In the genomic region with DNA sequence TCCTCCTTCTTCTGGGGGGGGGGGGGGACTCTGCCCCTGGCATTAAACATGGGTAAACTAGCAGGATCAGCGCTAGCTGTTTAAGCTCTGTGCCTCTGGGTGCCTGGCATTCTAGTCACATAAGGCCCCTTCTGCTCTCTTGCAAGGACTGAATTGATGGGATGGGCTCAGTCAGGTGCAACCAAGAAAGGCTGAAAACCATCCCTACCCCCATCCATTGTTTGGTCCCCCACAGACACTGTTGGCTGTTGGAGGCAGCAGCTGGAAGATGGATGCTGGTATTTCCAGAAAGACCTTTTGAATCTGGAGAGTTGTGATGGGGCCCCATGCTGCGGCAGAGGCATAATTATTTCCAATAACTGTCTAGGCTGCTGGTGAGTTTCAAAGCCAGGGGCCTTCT, we compare ENCODE assay signal across 21 mouse cellular contexts. TPM values are rescaled to one million over a fixed set of nuclear protein-coding genes. Genes with fewer than 3 reads are reported as not detected.
DNase-seq lines count a peak whose midpoint lies in the region; ATAC-seq and TF ChIP-seq lines count a peak whose summit lies in the region.
"Had no signal": no experiment of that assay in that cellular context is flagged by ENCODE, and none has a peak within 500 bp of the region (broad histone marks: within the 10 kb centered on the region; RNA-seq: fewer than 3 reads in every experiment).

No protein-coding gene starts in this region.

- no peak overlapping the region for H3K9ac ChIP-seq in heart, embryonic 12.5 days
- H3K9ac ChIP-seq in heart, adult 2 months (ENCODE audit: low read depth, low read length), result no peak overlapping the region
- H3K9ac ChIP-seq in hindbrain, embryonic 12.5 days, result no peak overlapping the region
- H3K9ac ChIP-seq in neural tube, embryonic 12.5 days, result no peak overlapping the region
- no peak overlapping the region for H3K9ac ChIP-seq in forebrain, embryonic 12.5 days
- H3K9ac ChIP-seq: limb, embryonic 12.5 days; liver, embryonic 12.5 days had no signal

- no peak for TF ChIP-seq POLR2A in heart, adult 2 months (IDR thresholded peaks at IDR 0.05; ENCODE audit: insufficient read depth, low read depth, low read length)
- no peak for TF ChIP-seq POLR2A in brain, embryonic 14.5 days (IDR thresholded peaks at IDR 0.05; ENCODE audit: borderline replicate concordance, extremely low read depth, insufficient read depth, insufficient read length, poor library complexity, severe bottlenecking)

- H3K27ac ChIP-seq in heart, embryonic 12.5 days (ENCODE audit: poor library complexity, severe bottlenecking), result peak overlapping the region; percentile 7; the same call in 1 of the 2 replicates
- no peak overlapping the region for H3K27ac ChIP-seq in heart, adult 2 months
- peak overlapping the region; percentile 70 for H3K27ac ChIP-seq in hindbrain, embryonic 12.5 days
- no peak overlapping the region for H3K27ac ChIP-seq in neural tube, embryonic 12.5 days
- H3K27ac ChIP-seq in forebrain, embryonic 12.5 days, result no peak overlapping the region
- H3K27ac ChIP-seq: left cerebral cortex, adult 2 months; limb, embryonic 12.5 days; liver, embryonic 12.5 days had no signal

- H3K4me2 ChIP-seq in heart, embryonic 12.5 days, result no peak overlapping the region
- no peak overlapping the region for H3K4me2 ChIP-seq in hindbrain, embryonic 12.5 days (replicated peaks)
- no peak overlapping the region for H3K4me2 ChIP-seq in neural tube, embryonic 12.5 days (replicated peaks)
- no peak overlapping the region for H3K4me2 ChIP-seq in forebrain, embryonic 12.5 days
- H3K4me2 ChIP-seq: limb, embryonic 12.5 days; liver, embryonic 12.5 days had no signal

- ATAC-seq in heart, embryonic 12.5 days (ENCODE audit: insufficient number of reproducible peaks, low FRiP score), result no peak
- peak; percentile 71; the same call in 1 of the 2 replicates for ATAC-seq in hindbrain, embryonic 12.5 days (ENCODE audit: low FRiP score)
- ATAC-seq in neural tube, embryonic 12.5 days (ENCODE audit: low FRiP score, low read depth), result peak; percentile 84
- no peak for ATAC-seq in forebrain, embryonic 12.5 days (ENCODE audit: low FRiP score)
- ATAC-seq: liver, embryonic 12.5 days had no signal

- no peaks in the 10 kb centered on the region for H3K79me2 ChIP-seq in heart, adult 2 months (replicated peaks; ENCODE audit: control insufficient read depth, insufficient read depth, low read length)

- no peaks in the 10 kb centered on the region for H3K36me3 ChIP-seq in heart, embryonic 12.5 days
- H3K36me3 ChIP-seq in heart, adult 2 months (ENCODE audit: control insufficient read depth, insufficient read depth, low read length), result no peaks in the 10 kb centered on the region
- no peaks in the 10 kb centered on the region for H3K36me3 ChIP-seq in hindbrain, embryonic 12.5 days
- peaks cover 7% of the 10 kb centered on the region; the same call in 1 of the 2 replicates for H3K36me3 ChIP-seq in neural tube, embryonic 12.5 days
- H3K36me3 ChIP-seq in forebrain, embryonic 12.5 days (replicated peaks), result no peaks in the 10 kb centered on the region
- H3K36me3 ChIP-seq: limb, embryonic 12.5 days; liver, embryonic 12.5 days had no signal

- no peak for TF ChIP-seq EP300 in heart, adult 2 months (IDR thresholded peaks at IDR 0.05; ENCODE audit: insufficient read depth, low read depth, low read length)

- no peaks in the 10 kb centered on the region for H3K9me3 ChIP-seq in heart, embryonic 12.5 days (replicated peaks)
- no peaks in the 10 kb centered on the region for H3K9me3 ChIP-seq in hindbrain, embryonic 12.5 days (replicated peaks)
- H3K9me3 ChIP-seq in neural tube, embryonic 12.5 days, result no peaks in the 10 kb centered on the region; the same call in 1 of the 2 replicates
- no peaks in the 10 kb centered on the region; the same call in 1 of the 2 replicates for H3K9me3 ChIP-seq in forebrain, embryonic 12.5 days
- H3K9me3 ChIP-seq: limb, embryonic 12.5 days; liver, embryonic 12.5 days had no signal

- peaks cover 14% of the 10 kb centered on the region for H3K4me1 ChIP-seq in heart, embryonic 12.5 days (replicated peaks)
- no peaks in the 10 kb centered on the region for H3K4me1 ChIP-seq in heart, adult 2 months (ENCODE audit: control insufficient read depth, insufficient read depth, low read length)
- peaks cover 56% of the 10 kb centered on the region for H3K4me1 ChIP-seq in hindbrain, embryonic 12.5 days
- H3K4me1 ChIP-seq in neural tube, embryonic 12.5 days, result peaks cover 45% of the 10 kb centered on the region
- H3K4me1 ChIP-seq in forebrain, embryonic 12.5 days, result peaks cover 35% of the 10 kb centered on the region
- H3K4me1 ChIP-seq: megakaryocyte, embryonic 14.5 days had no signal

- H3K4me3 ChIP-seq in heart, embryonic 12.5 days, result no peak overlapping the region
- no peak overlapping the region for H3K4me3 ChIP-seq in heart, adult 2 months
- no peak overlapping the region for H3K4me3 ChIP-seq in hindbrain, embryonic 12.5 days
- no peak overlapping the region for H3K4me3 ChIP-seq in neural tube, embryonic 12.5 days
- no peak overlapping the region for H3K4me3 ChIP-seq in forebrain, embryonic 12.5 days (replicated peaks)
- H3K4me3 ChIP-seq: left cerebral cortex, adult 2 months; limb, embryonic 12.5 days; liver, embryonic 12.5 days; megakaryocyte, embryonic 14.5 days had no signal

- WGBS in heart, embryonic 12.5 days, result 75% methylated on average over 2 of the region's 2 CpGs
- WGBS in heart, adult 2 months, result 89% methylated on average over 2 of the region's 2 CpGs
- WGBS in hindbrain, embryonic 12.5 days, result 39% methylated on average over 2 of the region's 2 CpGs
- WGBS in neural tube, embryonic 12.5 days, result 29% methylated on average over 2 of the region's 2 CpGs
- WGBS in forebrain, embryonic 12.5 days, result 48% methylated on average over 2 of the region's 2 CpGs

- no peak for DNase-seq in heart, adult 2 months
- DNase-seq in brain, embryonic 14.5 days (ENCODE audit: low read depth), result peak; percentile 57
- no peak for DNase-seq in left cerebral cortex, postnatal 4 days
- DNase-seq in urinary bladder, postnatal 4 days (ENCODE audit: low spot score in 2 of 2), result no peak
- DNase-seq: adrenal gland, postnatal 14 days; cerebellum, adult 11 months; cerebellum, postnatal 10 days; kidney, postnatal 10 days; lung, adult 2 months; right cerebral cortex, postnatal 4 days; thymus, adult 2 months had no signal

- no peak for TF ChIP-seq CTCF in heart, adult 2 months (IDR thresholded peaks at IDR 0.05)
- no peak for TF ChIP-seq CTCF in brain, embryonic 14.5 days (IDR thresholded peaks at IDR 0.05; ENCODE audit: borderline replicate concordance, extremely low read depth, insufficient read depth, insufficient read length)

- intact Hi-C loops in heart, adult 2 months (cut with DNase I), result no loop called here
- intact Hi-C loops in left cerebral cortex, postnatal 4 days (cut with DNase I), result no loop called here

- H3K27me3 ChIP-seq in heart, embryonic 12.5 days (replicated peaks), result 0 out of 2 replicates have a peak, but pooled peaks cover 2% of the 10 kb centered on the region
- no peaks in the 10 kb centered on the region for H3K27me3 ChIP-seq in heart, adult 2 months (ENCODE audit: control insufficient read depth, insufficient read depth, low read length)
- no peaks in the 10 kb centered on the region for H3K27me3 ChIP-seq in hindbrain, embryonic 12.5 days
- no peaks in the 10 kb centered on the region for H3K27me3 ChIP-seq in neural tube, embryonic 12.5 days (replicated peaks)
- no peaks in the 10 kb centered on the region for H3K27me3 ChIP-seq in forebrain, embryonic 12.5 days
- H3K27me3 ChIP-seq: CH12.LX had no signal

RNA-seq across cellular contexts. Expression of gene Frmd4b, which starts 7.3 kb away (rescaled TPM):
- polyA plus RNA-seq in heart, embryonic 12.5 days (2016; fragmentation: Nextera tagmentation; extraction: Ambion mirVana), result 22.2 and 23.1 TPM in 2 replicates
- 10 to 100 TPM; 11.9 to 18.1 TPM for total RNA-seq in heart, adult 2 months (2021)
- polyA plus RNA-seq in heart, adult 2 months (2012; rRNA removed), result 7.3 and 11.0 TPM in 2 replicates
- 30.4 and 32.7 TPM in 2 replicates for polyA plus RNA-seq in brain, embryonic 14.5 days (2012; rRNA removed)
- 48.5 and 54.3 TPM in 2 replicates for polyA plus RNA-seq in hindbrain, embryonic 12.5 days (2016; fragmentation: Nextera tagmentation; extraction: Ambion mirVana)
- 46.3 and 46.7 TPM in 2 replicates for polyA plus RNA-seq in neural tube, embryonic 12.5 days (2016; fragmentation: Nextera tagmentation; extraction: Ambion mirVana)
- total RNA-seq in left cerebral cortex, postnatal 4 days (2021), result 10 to 100 TPM; 31.9 to 33.9 TPM
- polyA plus RNA-seq in forebrain, embryonic 12.5 days (2016; fragmentation: Nextera tagmentation; extraction: Ambion mirVana), result 39.4 and 44.6 TPM in 2 replicates
- total RNA-seq: MEL had no signal

Comparison
In these comparisons a context has a peak if more than half of its experiments do, and no peak if none do; other contexts are left out.
1. H3K27ac ChIP-seq: peak in heart, embryonic 12.5 days (single experiment) and hindbrain, embryonic 12.5 days (single experiment); none in heart, adult 2 months (single experiment), neural tube, embryonic 12.5 days (single experiment) and forebrain, embryonic 12.5 days (single experiment).
2. ATAC-seq: peak in hindbrain, embryonic 12.5 days (single experiment) and neural tube, embryonic 12.5 days (single experiment); none in heart, embryonic 12.5 days (single experiment) and forebrain, embryonic 12.5 days (single experiment).